Mouse (Mus musculus) lung, adult 2 months (tissue): ENCODE measurements around the gene Psrc1.

Experiments
- CTCF ChIP-seq: fragments of 200-500 bp; IDR thresholded peaks from 2 replicates; pipeline ENCODE4 v1.5.1; 2011; ENCODE audit warnings: mild to moderate bottlenecking, low read length, control low read depth; ENCODE audit not compliant: insufficient read depth
- POLR2A ChIP-seq: fragments of 200-500 bp; IDR thresholded peaks from 2 replicates; pipeline ENCODE4 v1.6.1; 2011; ENCODE audit warnings: low read depth, mild to moderate bottlenecking, control low read depth, low read length, borderline replicate concordance; ENCODE audit errors: extremely low read depth

GRCm38 (mm10) chr3:108367173-108367572 lies 16.5 kb upstream of the Psrc1 start:
- TF ChIP-seq POLR2A, result no peak
- no peak for TF ChIP-seq CTCF
